Mouse (Mus musculus) intestine, embryonic 15.5 days (tissue): ENCODE results near the gene Zcchc24. TPM values are rescaled to one million over a fixed set of nuclear protein-coding genes. Genes with fewer than 3 reads are reported as not detected.
A peak's percentile ranks its signal among the peaks of the same experiment; 100 is the strongest.

Source experiments
- ATAC-seq: fragments of 200-750 bp; cut with Nextera tagmentation; 2 replicates; pipeline ENCODE4 v1.8.0; 2017; ENCODE audit warnings: moderate TSS enrichment, moderate library complexity
- H3K27ac ChIP-seq: fragments of 300-500 bp; sonication (generic); 2 replicates; pipeline ENCODE4 v1.5.1; 2015; ENCODE audit warnings: mild to moderate bottlenecking, inconsistent platforms
- H3K27me3 ChIP-seq: fragments of 300-500 bp; sonication (generic); replicated peaks from 2 replicates; pipeline ENCODE4 v1.6.1; 2015; ENCODE audit warnings: inconsistent platforms
- H3K36me3 ChIP-seq: fragments of 300-500 bp; sonication (generic); 2 replicates; pipeline ENCODE4 v1.6.1; 2015; ENCODE audit warnings: inconsistent platforms
- H3K4me1 ChIP-seq: fragments of 300-500 bp; sonication (generic); replicated peaks from 2 replicates; pipeline ENCODE4 v1.6.1; 2015; ENCODE audit warnings: inconsistent platforms
- H3K4me2 ChIP-seq: fragments of 300-500 bp; sonication (generic); replicated peaks from 2 replicates; pipeline ENCODE4 v1.6.1; 2015; ENCODE audit warnings: mild to moderate bottlenecking, inconsistent platforms
- H3K4me3 ChIP-seq: fragments of 300-500 bp; sonication (generic); replicated peaks from 2 replicates; pipeline ENCODE4 v1.5.1; 2015; ENCODE audit warnings: inconsistent platforms
- H3K9ac ChIP-seq: fragments of 300-500 bp; sonication (generic); 2 replicates; pipeline ENCODE4 v1.6.1; 2015; ENCODE audit warnings: inconsistent platforms
- H3K9me3 ChIP-seq: fragments of 300-500 bp; sonication (generic); 2 replicates; pipeline ENCODE4 v1.6.1; 2016; ENCODE audit warnings: inconsistent platforms
- WGBS: fragments of 180-500 bp; shearing (Covaris S2); methylation state at CpG from one replicate; pipeline ENCODE4 v1.1.7; 2015; 5-methylcytosine and 5-hydroxymethylcytosine counted together
- polyA plus RNA-seq: library from polyadenylated mRNA; unstranded; fragments of >200 nt; fragmentation: Nextera tagmentation; extraction: Ambion mirVana; gene quantifications from 2 replicates; pipeline ENCODE4 v1.2.1, GENCODE M21; 2015

Zcchc24 gene
- polyA plus RNA-seq, 1 experiment from 2014 or later = 21.0 TPM

- H3K9me3 ChIP-seq = no peaks in the 10 kb centered on the region
- no peak overlapping the region for H3K4me2 ChIP-seq
- no peaks in the 10 kb centered on the region for H3K27me3 ChIP-seq
- H3K27ac ChIP-seq = no peak overlapping the region
- ATAC-seq = no peak
- H3K4me3 ChIP-seq = no peak overlapping the region
- 73% methylated on average over 5 of the region's 5 CpGs for WGBS
- no peaks in the 10 kb centered on the region; the same call in 1 of the 2 replicates for H3K36me3 ChIP-seq
- no peak overlapping the region for H3K9ac ChIP-seq
- peaks cover 47% of the 10 kb centered on the region for H3K4me1 ChIP-seq
Measured at GRCm38 (mm10) chr14:25720962-25721707, 47.7 kb downstream of the Zcchc24 start.

GRCm38 (mm10) chr14:25719371-25719770, 49.5 kb downstream of the Zcchc24 start:
- WGBS = 58% methylated on average over 9 of the region's 9 CpGs
- ATAC-seq = peak; percentile 29
- no peak overlapping the region for H3K9ac ChIP-seq
- H3K27me3 ChIP-seq = no peaks in the 10 kb centered on the region
- H3K4me2 ChIP-seq = no peak overlapping the region; the same call in 1 of the 2 replicates
- no peaks in the 10 kb centered on the region for H3K9me3 ChIP-seq
- peaks cover 29% of the 10 kb centered on the region for H3K4me1 ChIP-seq
- H3K4me3 ChIP-seq = no peak overlapping the region
- H3K36me3 ChIP-seq = no peaks in the 10 kb centered on the region; the same call in 1 of the 2 replicates
- H3K27ac ChIP-seq = peak overlapping the region; percentile 74

- no peaks in the 10 kb centered on the region; the same call in 1 of the 2 replicates for H3K36me3 ChIP-seq
- H3K4me1 ChIP-seq = peaks cover 22% of the 10 kb centered on the region
- H3K4me3 ChIP-seq = no peak overlapping the region
- H3K9me3 ChIP-seq = no peaks in the 10 kb centered on the region
- 2% methylated on average over 2 of the region's 2 CpGs for WGBS
- H3K27me3 ChIP-seq = no peaks in the 10 kb centered on the region
- ATAC-seq = peak; percentile 73
- no peak overlapping the region for H3K9ac ChIP-seq
- H3K4me2 ChIP-seq = no peak overlapping the region
- H3K27ac ChIP-seq = peak overlapping the region; percentile 74
Measured at GRCm38 (mm10) chr14:25718471-25718870, 50.4 kb downstream of the Zcchc24 start.

GRCm38 (mm10) chr14:25717718-25718117, 51.1 kb downstream of the Zcchc24 start:
- Histone ChIP-seq H3K4me3 (no peak overlapping the region), H3K9ac (no peak overlapping the region), H3K27me3 (no peaks in the 10 kb centered on the region), H3K36me3 (no peaks in the 10 kb centered on the region; the same call in 1 of the 2 replicates), H3K9me3 (no peaks in the 10 kb centered on the region), H3K4me1 (peaks cover 22% of the 10 kb centered on the region), H3K4me2 (no peak overlapping the region), H3K27ac (peak overlapping the region; percentile 74)
- ATAC-seq = no peak
- WGBS = 80% methylated on average over 8 of the region's 8 CpGs

- H3K27ac ChIP-seq = no peak overlapping the region
- 67% methylated on average over 1 of the region's 1 CpGs for WGBS
- H3K4me3 ChIP-seq = no peak overlapping the region
- no peak for ATAC-seq
- no peak overlapping the region for H3K4me2 ChIP-seq
- no peaks in the 10 kb centered on the region for H3K9me3 ChIP-seq
- no peaks in the 10 kb centered on the region; the same call in 1 of the 2 replicates for H3K36me3 ChIP-seq
- H3K9ac ChIP-seq = no peak overlapping the region
- no peaks in the 10 kb centered on the region for H3K27me3 ChIP-seq
- H3K4me1 ChIP-seq = peaks cover 27% of the 10 kb centered on the region
Measured at GRCm38 (mm10) chr14:25716528-25716927, 52.3 kb downstream of the Zcchc24 start.

GRCm38 (mm10) chr14:25713443-25713842, 55.4 kb downstream of the Zcchc24 start:
- no peaks in the 10 kb centered on the region for H3K9me3 ChIP-seq
- ATAC-seq = no peak
- no peak overlapping the region for H3K4me3 ChIP-seq
- H3K9ac ChIP-seq = no peak overlapping the region
- H3K27me3 ChIP-seq = no peaks in the 10 kb centered on the region
- H3K4me1 ChIP-seq = peaks cover 42% of the 10 kb centered on the region
- WGBS = 24% methylated on average over 4 of the region's 4 CpGs
- no peak overlapping the region for H3K27ac ChIP-seq
- no peaks in the 10 kb centered on the region; the same call in 1 of the 2 replicates for H3K36me3 ChIP-seq
- no peak overlapping the region for H3K4me2 ChIP-seq

- peak; percentile 44 for ATAC-seq
- no peaks in the 10 kb centered on the region for H3K9me3 ChIP-seq
- H3K4me2 ChIP-seq = peak overlapping the region; percentile 33
- H3K4me3 ChIP-seq = no peak overlapping the region
- no peaks in the 10 kb centered on the region for H3K27me3 ChIP-seq
- H3K9ac ChIP-seq = no peak overlapping the region
- no peaks in the 10 kb centered on the region; the same call in 1 of the 2 replicates for H3K36me3 ChIP-seq
- 32% methylated on average over 8 of the region's 8 CpGs for WGBS
- peak overlapping the region; percentile 46 for H3K27ac ChIP-seq
- H3K4me1 ChIP-seq = peaks cover 34% of the 10 kb centered on the region
Measured at GRCm38 (mm10) chr14:25711602-25712001, 57.2 kb downstream of the Zcchc24 start.

- 22% methylated on average over 7 of the region's 7 CpGs for WGBS
- H3K4me3 ChIP-seq = no peak overlapping the region
- H3K9me3 ChIP-seq = no peaks in the 10 kb centered on the region
- no peaks in the 10 kb centered on the region for H3K27me3 ChIP-seq
- H3K27ac ChIP-seq = peak overlapping the region; percentile 46
- no peaks in the 10 kb centered on the region for H3K36me3 ChIP-seq
- H3K4me1 ChIP-seq = peaks cover 34% of the 10 kb centered on the region
- H3K9ac ChIP-seq = no peak overlapping the region
- peak overlapping the region; percentile 33 for H3K4me2 ChIP-seq
- peak; percentile 87 for ATAC-seq
Measured at GRCm38 (mm10) chr14:25711177-25711576, 57.7 kb downstream of the Zcchc24 start.

- H3K36me3 ChIP-seq = no peaks in the 10 kb centered on the region
- WGBS = 67% methylated on average over 4 of the region's 4 CpGs
- no peaks in the 10 kb centered on the region for H3K27me3 ChIP-seq
- no peak overlapping the region for H3K4me3 ChIP-seq
- peak overlapping the region; percentile 33; the same call in 1 of the 2 replicates for H3K4me2 ChIP-seq
- peak overlapping the region; percentile 46 for H3K27ac ChIP-seq
- H3K9ac ChIP-seq = no peak overlapping the region
- ATAC-seq = 0 out of 2 replicates have a peak, but pooled peaks have one; percentile 7
- H3K4me1 ChIP-seq = peaks cover 34% of the 10 kb centered on the region
- no peaks in the 10 kb centered on the region for H3K9me3 ChIP-seq
Measured at GRCm38 (mm10) chr14:25710681-25711080, 58.2 kb downstream of the Zcchc24 start.

GRCm38 (mm10) chr14:25710073-25710472, 58.8 kb downstream of the Zcchc24 start:
- ATAC-seq = no peak; the same call in 1 of the 2 replicates
- Histone ChIP-seq H3K9ac (no peak overlapping the region; the same call in 1 of the 2 replicates), H3K36me3 (no peaks in the 10 kb centered on the region), H3K9me3 (no peaks in the 10 kb centered on the region), H3K27ac (peak overlapping the region; percentile 46), H3K4me1 (peaks cover 34% of the 10 kb centered on the region), H3K4me2 (no peak overlapping the region), H3K27me3 (no peaks in the 10 kb centered on the region), H3K4me3 (no peak overlapping the region)
- 33% methylated on average over 4 of the region's 4 CpGs for WGBS

- WGBS = 87% methylated on average over 2 of the region's 2 CpGs
- ATAC-seq = 0 out of 2 replicates have a peak, but pooled peaks have one; percentile 9
- H3K9ac ChIP-seq = no peak overlapping the region
Measured at GRCm38 (mm10) chr14:25708917-25709316, 59.9 kb downstream of the Zcchc24 start.

GRCm38 (mm10) chr14:25708451-25708850, 60.4 kb downstream of the Zcchc24 start:
- no peak for ATAC-seq
- Histone ChIP-seq H3K27ac (peak overlapping the region; percentile 8), H3K36me3 (no peaks in the 10 kb centered on the region), H3K4me3 (no peak overlapping the region), H3K4me2 (no peak overlapping the region), H3K9me3 (no peaks in the 10 kb centered on the region), H3K4me1 (peaks cover 34% of the 10 kb centered on the region), H3K9ac (no peak overlapping the region), H3K27me3 (no peaks in the 10 kb centered on the region)
- WGBS = 69% methylated on average over 4 of the region's 4 CpGs

More at GRCm38 (mm10) chr14:25708917-25709316, 59.9 kb downstream of the Zcchc24 start:
- H3K4me1 ChIP-seq = peaks cover 34% of the 10 kb centered on the region
- H3K27ac ChIP-seq = peak overlapping the region; percentile 8
- H3K27me3 ChIP-seq = no peaks in the 10 kb centered on the region
- H3K4me3 ChIP-seq = no peak overlapping the region
- no peaks in the 10 kb centered on the region for H3K9me3 ChIP-seq
- no peaks in the 10 kb centered on the region for H3K36me3 ChIP-seq
- no peak overlapping the region for H3K4me2 ChIP-seq
